Mouse (Mus musculus) ES-E14 (cell line): ENCODE data around the gene Phf10. TPM values are rescaled to one million over a fixed set of nuclear protein-coding genes. Genes with fewer than 3 reads are reported as not detected.

Experiments
- DNase-seq: peaks from one replicate; pipeline ENCODE4 v3.0.0-alpha.2; 2013; ENCODE audit warnings: low read depth, low spot score
- H3K27ac ChIP-seq: 2 replicates; pipeline ENCODE4 v1.5.1; 2012; ENCODE audit warnings: low read depth, mild to moderate bottlenecking, low read length, moderate library complexity, mixed read lengths; ENCODE audit not compliant: poor library complexity, insufficient read depth, severe bottlenecking
- H3K36me3 ChIP-seq: 2 replicates; pipeline ENCODE4 v1.6.1; 2012; ENCODE audit warnings: mild to moderate bottlenecking, low read length, moderate library complexity, mixed read lengths; ENCODE audit not compliant: control insufficient read depth, poor library complexity, insufficient read depth, severe bottlenecking
- H3K4me1 ChIP-seq, 2 experiments: fragments of 150-350 bp in 1 of 2; sonication (generic) in 1 of 2; 2 replicates each; pipeline ENCODE4 v1.6.1; 2012; ENCODE audit warnings: low read length in 2 of 2, mild to moderate bottlenecking in 1 of 2, mixed read lengths in 1 of 2; ENCODE audit not compliant: control insufficient read depth in 2 of 2, insufficient read depth in 2 of 2, poor library complexity in 1 of 2
- H3K4me3 ChIP-seq, 2 experiments: fragments of 150-350 bp in 1 of 2; sonication (generic) in 1 of 2; 2 replicates each; pipeline ENCODE4 v1.5.1; 2012; ENCODE audit warnings: low read length in 2 of 2, low read depth in 1 of 2, mild to moderate bottlenecking in 1 of 2, mixed read lengths in 1 of 2; ENCODE audit not compliant: insufficient read depth in 1 of 2, poor library complexity in 1 of 2, severe bottlenecking in 1 of 2
- H3K9ac ChIP-seq: 2 replicates; pipeline ENCODE4 v1.6.1; 2012; ENCODE audit warnings: low read depth, mild to moderate bottlenecking, low read length, mixed read lengths; ENCODE audit not compliant: poor library complexity, insufficient read depth, severe bottlenecking
- H3K9me3 ChIP-seq: fragments of 150-350 bp; sonication (generic); 2 replicates; pipeline ENCODE4 v1.6.1; 2012; ENCODE audit warnings: low read depth, mild to moderate bottlenecking, low read length; ENCODE audit not compliant: control insufficient read depth, insufficient read depth
- CHD2 ChIP-seq: IDR thresholded peaks from 2 replicates; pipeline ENCODE4 v1.6.1; 2014; ENCODE audit warnings: mild to moderate bottlenecking, low read depth, low read length, inconsistent platforms
- HCFC1 ChIP-seq: IDR thresholded peaks from 2 replicates; pipeline ENCODE4 v1.6.1; 2012; ENCODE audit warnings: low read length, inconsistent platforms, borderline replicate concordance; ENCODE audit not compliant: insufficient read depth
- MAFK ChIP-seq: IDR thresholded peaks from 2 replicates; pipeline ENCODE4 v1.6.1; 2014; ENCODE audit warnings: mild to moderate bottlenecking, low read depth, low read length, inconsistent platforms; ENCODE audit not compliant: insufficient read depth
- ZC3H11A ChIP-seq: IDR thresholded peaks from 2 replicates; pipeline ENCODE4 v1.6.1; 2012; ENCODE audit warnings: low read depth, mild to moderate bottlenecking, inconsistent platforms, low read length, borderline replicate concordance
- ZNF384 ChIP-seq: IDR thresholded peaks from 2 replicates; pipeline ENCODE4 v1.6.1; 2012; ENCODE audit warnings: low read depth, low read length, inconsistent platforms
- in situ Hi-C, 2 experiments: fragments of 600-800 bp; cut with MboI; formaldehyde crosslinking; loops; one replicate each; pipeline ENCODE4 v1.15.1; 2025; ENCODE audit warnings: low sequenced_read_pairs in 2 of 2, inconsistent platforms in 1 of 2; ENCODE audit not compliant: unreplicated experiment in 2 of 2
- total RNA-seq: library from RNA; depleted of rRNA; stranded (reverse); fragments of 300-350 nt; gene quantifications from 2 replicates; pipeline ENCODE4 v1.2.3, GENCODE M21; 2012

Gene Phf10
- total RNA-seq, 1 experiment = 65.6 TPM

DNA sequence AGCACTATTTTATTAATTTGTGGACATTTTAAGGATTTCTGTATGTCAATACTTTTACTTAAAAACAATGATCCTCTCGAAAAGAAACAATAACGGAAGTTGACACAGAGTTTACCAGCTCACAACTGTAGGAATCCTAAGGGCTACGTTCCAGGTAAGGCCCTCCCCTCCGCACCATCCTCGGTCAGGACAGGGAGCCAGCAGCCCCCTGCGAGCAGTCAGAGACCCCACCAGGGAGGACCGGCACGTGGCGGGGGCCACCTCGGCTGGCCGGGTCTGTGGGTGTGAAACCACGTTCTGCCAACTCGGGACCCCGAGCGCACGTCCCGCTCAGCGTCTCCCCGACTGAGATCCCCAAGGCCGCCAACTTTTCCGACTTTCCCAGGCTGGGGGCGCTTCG, 553 bp downstream of the Phf10 start:
- Histone ChIP-seq H3K36me3 (peaks cover 2% of the 10 kb centered on the region; the same call in 1 of the 2 replicates), H3K27ac (no peak overlapping the region), H3K4me1 (peaks cover 2 to 6% of the 10 kb centered on the region in 2 experiments; a peak in 2 of 4 replicates), H3K9me3 (no peaks in the 10 kb centered on the region), H3K4me3 (peak overlapping the region; percentile 94 to 95), H3K9ac (peak overlapping the region; percentile 90)
- in situ Hi-C loops = no loop called here
- no peak for TF ChIP-seq MAFK
- TF ChIP-seq HCFC1 = no peak
- TF ChIP-seq ZNF384 = no peak
- TF ChIP-seq ZC3H11A = no peak
- no peak for TF ChIP-seq CHD2
- DNase-seq = no peak

DNA sequence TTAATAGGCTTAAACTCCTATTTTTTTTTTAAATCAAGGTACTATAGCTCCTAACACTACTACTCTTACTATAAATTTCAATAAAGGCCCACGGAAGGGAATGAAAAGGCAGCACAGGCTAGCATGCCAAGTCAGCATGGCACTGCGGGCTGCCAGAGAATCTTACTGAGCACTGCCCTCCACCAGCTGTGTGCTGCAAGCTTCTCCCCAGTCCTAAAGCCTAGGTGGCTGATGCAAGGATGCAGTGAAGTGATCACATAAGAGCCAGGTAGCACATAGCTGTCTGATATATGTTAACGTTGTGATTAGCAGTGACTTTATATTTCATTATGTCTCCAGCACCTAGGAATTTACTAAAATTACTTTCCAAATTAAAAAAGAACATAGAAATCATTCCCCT, 1.1 kb downstream of the Phf10 start:
- Histone ChIP-seq H3K4me1 (peaks cover 2 to 6% of the 10 kb centered on the region in 2 experiments; a peak in 2 of 4 replicates), H3K36me3 (peaks cover 2% of the 10 kb centered on the region; the same call in 1 of the 2 replicates), H3K9ac (peak overlapping the region; percentile 61), H3K27ac (no peak overlapping the region), H3K9me3 (no peaks in the 10 kb centered on the region), H3K4me3 (peak overlapping the region; percentile 48 to 94)
- DNase-seq = no peak
- in situ Hi-C loops = no loop called here
- no peak for TF ChIP-seq CHD2
- no peak for TF ChIP-seq HCFC1

- TF ChIP-seq ZC3H11A (no peak), ZNF384 (no peak), HCFC1 (no peak), MAFK (no peak), CHD2 (no peak)
- Histone ChIP-seq H3K9ac (no peak overlapping the region), H3K36me3 (peaks cover 6% of the 10 kb centered on the region; the same call in 1 of the 2 replicates), H3K9me3 (no peaks in the 10 kb centered on the region), H3K27ac (no peak overlapping the region), H3K4me3 (no peak overlapping the region), H3K4me1 (peaks cover 2 to 6% of the 10 kb centered on the region in 2 experiments; a peak in 2 of 4 replicates)
- in situ Hi-C loops = no loop called here
- DNase-seq = no peak
Measured at GRCm38 (mm10) chr17:14958686-14959327, 2.3 kb downstream of the Phf10 start.

DNA sequence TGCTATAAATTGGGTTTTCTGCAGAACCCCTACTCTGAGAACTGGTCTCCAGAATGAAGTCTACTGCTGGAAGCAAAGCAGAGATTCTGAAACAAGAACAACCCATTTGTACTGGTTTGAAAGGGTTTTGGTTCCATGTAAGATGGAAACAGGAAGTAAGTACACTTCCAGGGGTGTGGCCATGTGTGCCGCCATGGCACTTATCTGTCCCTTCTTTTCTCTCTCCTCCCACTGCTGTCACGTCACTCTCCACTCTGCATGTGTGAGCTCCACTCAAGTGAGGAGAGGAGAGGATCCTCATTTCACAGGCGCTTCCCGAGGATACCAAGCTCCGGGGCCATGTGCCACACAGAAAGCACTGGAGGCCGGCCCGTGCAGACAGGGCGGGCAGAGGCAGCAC, 7.6 kb downstream of the Phf10 start:
- Histone ChIP-seq H3K9ac (no peak overlapping the region), H3K27ac (no peak overlapping the region), H3K4me1 (0 out of 4 replicates have a peak, but pooled peaks cover 0 to under 1% of the 10 kb centered on the region in 2 experiments), H3K9me3 (no peaks in the 10 kb centered on the region), H3K36me3 (peaks cover 14% of the 10 kb centered on the region), H3K4me3 (no peak overlapping the region)
- in situ Hi-C loops = no loop called here
- TF ChIP-seq ZNF384 (no peak), MAFK (no peak), HCFC1 (no peak), CHD2 (no peak), ZC3H11A (no peak)
- no peak for DNase-seq
